Comparison of ENCODE assay signal across 14 mouse cellular contexts in genomic region chr8:106934226-106934977, GRCm38 (mm10). TPM values are rescaled to one million over a fixed set of nuclear protein-coding genes. Genes with fewer than 3 reads are reported as not detected.
A peak's percentile ranks its signal among the peaks of the same experiment; 100 is the strongest.
DNase-seq lines count a peak whose midpoint lies in the region.
"Had no signal": no experiment of that assay in that cellular context is flagged by ENCODE, and none has a peak within 500 bp of the region (broad histone marks: within the 10 kb centered on the region; RNA-seq: fewer than 3 reads in every experiment).

No protein-coding gene starts in this region.

- peak; percentile 32 for DNase-seq in cerebellum, adult 11-12 months
- DNase-seq in cerebellum, postnatal 4 days (ENCODE audit: low spot score in 2 of 2): no peak
- peak; percentile 16 for DNase-seq in retina, postnatal 1 day
- no peak for DNase-seq in retina, embryonic 14.5 days (ENCODE audit: low spot score)
- DNase-seq in ZHBTc4 (ENCODE audit: low read depth, low spot score): peak; percentile 54
- DNase-seq in naive thymus-derived CD4-positive, alpha-beta T cell, adult 2 months (ENCODE audit: low read depth): peak; percentile 20
- DNase-seq in left cerebral cortex, postnatal 25 days (ENCODE audit: low spot score in 2 of 2): no peak
- DNase-seq in frontal cortex, postnatal 36 days (ENCODE audit: low spot score in 2 of 2): no peak
- DNase-seq: adrenal gland, adult 2 months; kidney, adult 11 months; liver; lung, postnatal 10 days; midbrain, embryonic 14.5 days; right cerebral cortex, postnatal 25 days had no signal

- intact Hi-C loops in left cerebral cortex, postnatal 25 days (cut with DNase I): no loop called here

RNA-seq across cellular contexts. Expression of gene Sntb2, which starts 1.1 kb away (rescaled TPM):
- total RNA-seq in left cerebral cortex, postnatal 25 days (2021): 10 to 100 TPM; 12.5 to 16.8 TPM

RNA-seq across cellular contexts. Expression of gene Utp4, which starts 41.0 kb away (rescaled TPM):
- 10 to 100 TPM; 33.2 to 33.6 TPM for total RNA-seq in left cerebral cortex, postnatal 25 days (2021)

Comparison
In these comparisons a context has a peak if more than half of its experiments do, and no peak if none do; other contexts are left out.
1. DNase-seq: peak in cerebellum, adult 11-12 months (single experiment), retina, postnatal 1 day (single experiment), ZHBTc4 (single experiment) and naive thymus-derived CD4-positive, alpha-beta T cell, adult 2 months (single experiment); none in cerebellum, postnatal 4 days (0 of 2), retina, embryonic 14.5 days (single experiment), left cerebral cortex, postnatal 25 days (0 of 2) and frontal cortex, postnatal 36 days (0 of 2).